Mouse (Mus musculus): Measurements from ENCODE around the gene Nelfe.

GRCm38 (mm10) chr17:34854761-34855160 is 4.6 kb downstream of the Nelfe start:
- TF ChIP-seq CTCF (IDR thresholded peaks at IDR 0.05; ENCODE audit: low read depth): no peak
- TF ChIP-seq EP300 (IDR thresholded peaks at IDR 0.05; ENCODE audit: low read depth): no peak

Measured in liver, embryonic 14.5 days (tissue).